Mouse (Mus musculus): Measurements from ENCODE around the gene Myrfl. TPM values are rescaled to one million over a fixed set of nuclear protein-coding genes. Genes with fewer than 3 reads are reported as not detected.

The Myrfl gene
- total RNA-seq, 2 experiments from 2014 or later = 0.10 TPM; not detected in 1

DNA sequence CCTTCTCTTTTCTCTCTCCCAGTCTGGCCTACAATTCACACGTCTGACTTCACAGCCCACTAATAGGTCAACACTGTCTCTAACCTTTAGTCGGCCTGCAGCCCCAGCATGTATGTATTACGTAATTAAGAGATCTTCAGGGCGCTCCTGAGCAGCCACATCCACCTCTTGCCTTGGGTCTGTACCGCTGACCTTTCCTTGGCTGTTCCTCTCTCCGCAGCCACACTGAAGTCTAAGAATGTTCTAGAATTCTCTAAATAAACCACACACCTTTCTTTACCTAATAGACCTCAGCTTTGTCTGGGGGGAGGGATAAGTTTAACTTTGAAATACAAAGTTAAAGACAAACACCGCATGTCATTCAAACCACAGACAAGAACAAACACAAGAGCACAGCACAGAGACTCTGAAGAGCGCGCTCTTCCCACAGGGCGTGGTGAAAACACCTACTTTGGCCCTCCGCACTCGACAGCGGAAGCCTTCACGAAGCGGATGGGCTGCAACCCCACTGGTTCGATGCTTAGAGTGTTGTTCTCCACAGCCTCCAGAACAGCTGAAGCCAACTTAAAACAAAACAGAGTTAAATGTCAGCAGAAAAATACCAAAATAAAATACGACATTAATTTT lies 17.0 kb upstream of the Myrfl start:
- DNase-seq = no peak

DNA sequence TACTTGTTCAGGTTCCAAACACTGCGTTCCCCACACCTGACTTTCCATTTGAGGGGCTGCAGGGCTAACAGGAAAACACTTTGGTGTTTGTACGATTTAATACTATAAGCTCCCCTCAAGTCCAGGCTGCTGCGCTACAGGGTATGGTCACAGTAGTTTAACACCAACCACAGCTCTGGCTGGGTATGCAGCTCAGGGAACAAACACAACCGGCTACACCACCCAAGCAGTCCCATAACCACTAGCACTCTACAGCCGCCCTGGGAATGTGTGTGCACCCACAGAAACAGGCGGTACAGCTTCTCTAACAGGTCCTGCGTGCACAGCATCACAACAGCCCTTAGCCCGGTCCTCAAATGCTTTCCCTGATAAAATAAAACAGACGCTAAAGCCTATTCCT lies 16.1 kb upstream of the Myrfl start:
- no peak for DNase-seq

DNA sequence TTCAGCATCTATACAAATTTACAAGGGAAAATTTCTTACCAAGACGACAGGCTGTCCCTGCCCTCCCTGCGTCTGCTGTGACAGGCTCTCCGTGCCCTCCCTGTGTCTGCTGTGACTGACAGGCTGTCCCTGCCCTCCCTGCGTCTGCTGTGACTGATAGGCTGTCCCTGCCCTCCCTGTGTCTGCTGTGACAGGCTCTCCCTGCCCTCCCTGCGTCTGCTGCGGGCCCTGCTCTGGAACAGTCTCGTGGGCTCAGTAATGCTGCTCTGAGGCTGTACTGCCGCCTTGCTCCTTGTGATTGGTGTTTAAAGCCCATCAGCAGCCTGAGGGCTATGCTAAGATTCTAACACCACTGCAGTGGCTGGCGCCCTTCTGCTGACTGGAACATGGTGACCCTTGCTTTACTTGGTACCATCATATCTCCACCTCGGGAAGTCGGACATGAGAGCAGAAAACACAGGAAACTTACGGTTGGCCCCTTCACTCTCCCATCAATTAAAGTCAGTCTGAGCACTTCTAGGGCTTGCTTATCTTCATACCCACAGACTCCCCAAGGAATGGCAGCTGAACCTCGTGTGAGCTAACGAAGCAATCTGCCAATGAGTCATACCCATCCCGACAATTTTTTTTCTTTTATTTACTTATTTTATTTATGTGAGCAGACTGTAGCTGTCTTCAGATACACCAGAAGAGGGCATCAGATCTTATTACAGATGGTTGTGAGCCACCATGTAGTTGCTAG lies 12.4 kb upstream of the Myrfl start:
- no peak for DNase-seq

DNA sequence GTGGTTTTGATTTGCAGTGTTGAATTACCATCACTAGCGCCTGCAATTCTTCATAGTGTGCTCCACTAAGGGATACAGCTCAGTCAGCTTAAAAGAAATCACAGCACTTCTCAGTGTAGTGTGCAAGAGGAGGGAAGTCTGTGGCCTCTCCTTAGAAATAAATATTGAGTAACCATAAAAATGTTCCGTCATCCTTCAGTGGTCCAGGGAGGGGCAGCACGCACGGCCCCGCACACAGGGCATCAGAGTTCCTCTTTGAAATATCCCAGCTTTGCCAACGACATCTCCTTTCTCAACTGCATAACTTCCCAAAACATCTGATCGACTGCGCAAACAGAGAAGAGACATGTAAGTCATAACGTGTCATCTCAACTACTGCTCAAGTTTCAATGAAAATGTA lies 10.1 kb upstream of the Myrfl start:
- no peak for DNase-seq

DNA sequence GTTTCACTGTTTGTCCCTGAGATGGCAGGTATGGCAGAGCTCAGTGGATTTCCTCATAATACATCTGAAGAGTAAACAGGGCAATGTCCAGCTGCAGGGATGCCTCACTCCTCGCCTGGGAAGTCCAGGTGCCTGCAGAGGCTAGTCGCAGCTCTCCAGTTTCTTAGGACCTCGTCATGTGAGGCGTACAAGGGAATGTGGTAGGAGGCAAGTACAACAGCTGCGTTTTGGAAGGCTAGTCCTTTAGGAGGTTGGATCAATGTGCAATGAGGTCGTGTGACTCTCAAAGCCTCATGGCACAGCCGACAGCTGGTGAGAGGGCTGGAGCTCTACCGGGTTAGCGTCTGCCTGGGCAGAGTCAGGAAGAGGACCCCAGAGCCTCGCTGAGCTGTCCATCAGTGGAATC lies 7.8 kb upstream of the Myrfl start:
- no peak for DNase-seq

DNA sequence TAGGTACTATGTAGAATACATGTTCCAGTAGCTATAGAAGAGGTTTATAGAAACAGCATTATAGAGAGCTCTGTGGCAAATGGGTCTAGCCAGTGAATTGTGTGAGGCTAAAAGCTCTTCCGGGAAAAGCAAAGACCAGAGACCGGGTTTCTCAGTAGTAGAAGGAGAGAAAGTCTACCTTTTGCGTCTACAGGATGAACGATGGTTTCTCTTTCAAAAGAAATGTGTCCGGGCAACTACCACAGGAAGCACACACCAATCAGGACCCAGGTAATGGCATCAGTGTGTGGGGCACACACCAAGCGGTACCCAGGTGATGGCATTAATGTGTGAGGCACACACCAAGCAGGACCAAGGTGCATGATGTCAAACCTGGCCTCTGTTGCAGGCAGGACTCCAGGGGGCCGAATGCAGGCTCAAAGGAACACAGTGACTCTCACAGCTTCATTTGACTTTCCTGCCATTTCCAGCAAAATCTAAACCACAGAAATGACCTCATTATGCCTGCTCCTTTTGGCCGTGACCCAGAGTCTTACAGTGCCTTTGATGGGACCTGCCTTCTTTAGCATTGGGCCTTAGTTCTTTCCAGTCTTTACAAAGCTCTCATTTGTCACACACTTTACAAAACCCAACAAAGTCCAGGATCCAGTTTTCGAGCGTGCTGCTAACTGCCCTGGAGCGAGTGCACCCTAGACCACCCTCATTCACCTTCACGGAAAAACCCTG lies 1.4 kb downstream of the Myrfl start:
- DNase-seq = no peak

DNA sequence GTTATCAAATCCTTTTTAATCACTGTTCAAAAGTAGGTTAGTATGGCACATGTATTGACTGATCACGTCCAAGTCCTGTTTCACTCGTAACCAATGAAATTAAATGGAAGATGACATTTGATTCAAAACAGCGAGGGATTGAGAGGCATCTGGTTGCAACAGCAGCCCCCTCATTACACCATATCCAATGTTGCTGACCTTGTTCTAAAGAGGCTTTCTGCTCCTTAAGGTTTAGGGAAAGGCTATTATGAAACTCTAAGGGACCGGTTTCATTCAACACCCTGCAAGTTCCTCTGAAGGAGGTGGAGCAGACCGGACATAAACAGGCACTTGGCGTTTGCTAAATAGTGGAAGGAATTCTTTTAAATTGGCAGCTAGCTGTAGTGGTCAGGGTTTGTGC lies 2.2 kb downstream of the Myrfl start:
- DNase-seq = no peak

DNA sequence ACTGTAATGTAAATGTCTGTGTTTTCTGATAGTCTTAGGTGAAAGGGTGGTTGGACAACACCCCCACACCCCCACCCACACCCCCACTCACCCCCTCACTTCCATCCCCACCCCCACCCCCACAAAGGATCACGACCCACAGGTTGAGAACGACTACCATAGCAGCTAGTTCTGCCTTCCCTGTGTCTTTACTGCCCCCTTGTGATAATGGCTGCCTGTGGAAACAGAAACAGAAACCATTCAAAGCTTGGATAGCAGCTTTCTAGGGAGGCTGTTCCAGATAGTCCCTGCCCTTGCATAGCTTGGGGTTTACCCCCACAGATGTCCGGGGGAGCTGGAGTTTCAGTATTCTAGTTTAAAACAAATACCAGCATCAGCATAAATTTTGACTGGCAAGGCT lies 3.0 kb downstream of the Myrfl start:
- peak in 1 of 2 experiments; percentile 47 for DNase-seq

DNA sequence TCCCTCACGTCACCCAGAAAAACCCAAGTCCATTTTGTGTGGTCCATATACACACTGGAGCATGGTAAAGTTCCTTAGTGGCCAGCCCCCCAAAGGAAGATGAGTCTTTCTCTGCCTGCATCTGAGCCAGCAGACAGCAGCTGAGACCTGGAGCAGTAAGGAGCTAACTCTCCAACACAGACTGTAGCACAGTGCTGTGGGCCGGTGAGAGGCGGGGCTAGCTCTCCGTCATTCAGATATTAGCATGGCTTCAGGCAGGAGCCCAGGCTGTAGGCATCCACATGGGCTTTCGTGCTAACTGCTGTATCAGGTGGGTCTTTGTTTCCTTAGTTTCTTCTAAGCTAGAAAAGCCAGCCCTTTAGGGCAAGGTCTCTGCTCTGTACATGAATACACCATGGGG lies 6.1 kb downstream of the Myrfl start:
- DNase-seq = peak in 1 of 2 experiments; percentile 22

DNA sequence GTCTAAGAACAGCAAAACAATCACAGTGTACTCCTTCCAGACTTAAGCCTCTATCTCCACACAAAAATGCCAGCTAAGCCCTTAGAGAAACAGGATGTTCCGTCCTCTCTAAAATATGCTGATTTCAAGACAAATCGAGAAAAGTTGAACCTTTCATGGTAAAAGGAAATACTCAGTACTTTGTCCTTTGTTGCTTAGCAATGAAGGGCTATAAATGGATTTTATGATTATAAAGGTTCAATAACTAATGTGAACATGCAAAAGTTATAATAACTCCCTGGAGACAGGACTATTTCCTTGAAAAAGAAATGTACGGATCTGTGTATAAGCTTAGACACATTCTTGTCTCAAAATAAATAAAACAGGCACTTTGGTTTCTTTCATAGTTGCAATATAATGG lies 12.2 kb downstream of the Myrfl start:
- DNase-seq = no peak

DNA sequence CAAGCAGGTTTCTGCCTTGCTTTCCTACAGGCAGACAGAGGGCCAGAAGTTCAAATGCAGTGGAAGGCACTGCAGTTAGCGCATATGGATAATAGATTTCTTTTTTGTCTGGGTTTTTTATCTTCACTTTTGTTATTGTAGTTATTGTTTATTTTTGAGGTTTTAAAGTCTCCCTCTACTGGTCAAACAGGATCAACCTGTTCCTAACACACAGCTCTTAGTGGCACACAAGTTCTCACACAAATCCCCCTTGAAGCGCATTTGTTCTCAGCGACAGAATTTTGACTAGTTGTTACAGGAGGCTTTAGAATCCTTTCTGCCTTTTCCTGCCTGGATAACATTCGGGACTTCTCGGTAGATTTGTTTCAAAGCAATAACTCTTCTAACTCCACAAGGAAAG lies 13.2 kb downstream of the Myrfl start:
- DNase-seq = no peak

DNA sequence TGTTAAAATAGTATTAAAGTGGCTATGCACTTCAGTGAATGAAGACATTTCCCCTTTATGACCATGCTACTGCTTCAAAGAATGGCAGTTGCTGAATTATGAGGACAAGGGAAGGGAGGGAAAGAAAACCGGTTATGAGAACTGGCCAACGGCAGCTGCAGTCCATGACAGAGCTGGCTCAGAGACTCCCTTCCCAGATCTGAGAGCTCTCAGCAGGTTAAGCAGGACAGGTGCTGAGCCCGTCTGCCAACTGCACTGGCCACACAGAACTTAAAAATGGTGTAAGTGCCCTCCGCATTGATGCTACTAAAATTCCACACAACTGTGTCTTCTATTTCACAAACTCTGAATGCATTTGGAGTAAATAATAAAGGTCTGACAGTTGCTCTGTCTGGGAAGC lies 19.3 kb downstream of the Myrfl start:
- DNase-seq = no peak

DNA sequence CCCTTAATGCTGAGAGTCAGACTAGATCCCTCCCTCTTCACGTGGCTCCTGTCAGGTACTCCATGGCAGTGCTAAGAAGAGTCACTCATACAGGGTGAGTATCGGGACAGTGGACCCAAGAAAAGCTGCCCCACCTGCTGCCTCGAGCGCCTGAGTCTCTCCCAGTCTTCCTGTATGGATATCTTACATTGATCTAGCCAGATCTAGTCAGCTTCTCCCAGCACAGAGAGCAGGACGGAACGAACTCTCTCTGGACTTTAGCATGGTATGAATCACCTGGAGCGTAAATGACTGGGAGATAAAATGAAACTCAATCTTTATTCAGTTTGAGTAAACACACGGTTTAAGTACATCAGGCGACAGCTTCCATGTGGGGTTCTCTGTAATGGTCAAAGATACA lies 22.2 kb downstream of the Myrfl start:
- no peak for DNase-seq

DNA sequence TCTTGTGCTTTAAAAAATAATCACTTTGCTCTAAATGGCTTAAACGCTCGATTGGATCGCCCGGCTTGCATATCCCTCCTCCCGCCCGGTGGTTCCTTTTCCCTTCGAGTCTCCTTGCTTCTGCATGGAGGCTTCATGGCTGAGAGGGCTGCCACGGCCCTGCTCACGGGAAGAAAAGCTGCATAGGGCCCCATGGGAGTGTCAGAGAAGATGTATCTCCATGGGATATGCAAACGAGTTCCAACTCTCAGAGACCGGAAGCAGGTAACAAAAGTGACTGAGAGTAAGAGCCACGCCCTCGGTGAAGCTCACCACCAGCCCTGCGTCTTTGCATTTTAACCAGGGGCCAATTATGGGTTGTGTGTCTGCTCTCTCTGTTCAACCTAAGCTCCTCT lies 24.7 kb downstream of the Myrfl start:
- no peak for DNase-seq

DNA sequence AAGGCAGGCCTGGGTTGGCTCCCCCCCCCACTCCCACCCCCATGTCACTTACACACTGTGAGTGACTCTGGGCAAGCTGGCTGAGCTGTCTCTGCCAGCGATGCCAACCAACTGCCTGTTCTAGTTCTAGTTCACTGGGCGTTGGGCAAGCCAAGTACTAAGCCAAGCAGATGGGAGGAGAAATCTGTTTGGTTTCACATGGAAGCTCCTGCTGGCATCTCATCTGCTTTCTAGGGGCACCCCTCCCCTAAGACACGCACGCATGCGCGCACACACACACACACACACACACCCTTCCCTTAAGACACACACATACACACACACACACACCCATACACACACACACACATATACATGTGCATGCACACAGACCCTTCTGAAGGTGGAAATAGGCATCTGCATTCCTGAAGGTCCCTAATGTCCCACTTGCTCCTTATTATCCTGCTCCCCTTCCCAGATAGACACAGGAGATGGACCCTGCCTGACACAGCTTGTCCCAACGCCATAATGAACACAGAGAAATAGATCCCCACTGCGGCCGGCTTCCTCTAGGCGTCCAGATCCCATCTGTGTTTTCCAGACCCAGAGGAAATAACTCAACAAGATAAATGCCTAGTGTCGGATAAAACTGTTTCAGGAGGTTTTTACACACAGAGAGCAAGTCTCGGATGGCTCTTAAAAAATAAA lies 25.2 kb downstream of the Myrfl start:
- DNase-seq = no peak

DNA sequence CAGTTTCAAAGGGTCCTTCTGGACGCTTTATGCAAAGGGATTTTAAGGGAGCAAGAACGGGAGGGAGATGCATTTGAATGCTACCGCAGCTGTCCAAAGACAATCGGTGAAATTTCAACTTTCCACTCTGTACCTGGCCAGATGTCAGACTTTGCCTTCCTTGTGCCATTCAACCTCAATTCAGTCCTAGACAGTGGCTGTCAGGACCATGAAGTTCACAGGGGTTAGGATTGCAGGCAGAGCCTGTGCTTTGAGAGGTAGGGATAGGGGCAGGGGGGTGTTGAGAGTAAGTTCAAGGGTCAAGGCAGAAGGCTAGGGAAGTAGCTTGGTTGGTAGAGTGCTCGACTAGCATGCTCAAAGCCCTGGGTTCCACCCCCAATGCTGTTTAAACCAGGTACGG lies 25.9 kb downstream of the Myrfl start:
- DNase-seq = no peak

DNA sequence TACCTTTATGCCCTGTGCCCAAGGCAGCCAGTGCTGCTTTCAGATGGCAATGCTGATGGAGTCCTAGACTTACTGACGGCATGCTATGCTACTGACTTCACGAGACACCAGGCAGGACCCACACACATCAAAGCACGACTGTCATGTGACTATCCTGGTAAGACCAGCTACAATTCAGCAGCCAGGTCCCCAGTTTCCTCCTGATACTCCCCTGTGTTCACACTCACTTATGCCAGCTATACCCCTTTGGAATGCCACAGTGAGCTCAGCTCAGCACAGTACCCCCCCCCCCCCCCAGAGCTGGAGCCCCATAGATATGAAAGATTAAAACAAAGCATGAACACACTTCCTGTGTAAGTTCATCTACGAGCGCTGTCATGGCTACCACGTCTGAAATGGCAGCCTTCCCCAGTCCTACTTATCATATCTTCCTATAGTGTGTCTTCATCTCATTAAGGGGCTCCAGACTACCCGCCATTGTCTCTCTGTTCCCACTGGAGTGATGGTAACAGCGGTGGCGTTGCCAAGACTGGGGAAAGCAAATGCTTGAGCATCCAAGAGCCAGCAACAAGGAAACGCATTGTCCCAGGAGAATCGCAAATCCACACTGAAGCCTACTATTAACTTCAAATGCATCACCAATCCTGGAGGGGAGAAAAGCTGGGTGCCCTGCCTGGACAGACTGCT lies 43.4 kb downstream of the Myrfl start:
- no peak for DNase-seq

DNA sequence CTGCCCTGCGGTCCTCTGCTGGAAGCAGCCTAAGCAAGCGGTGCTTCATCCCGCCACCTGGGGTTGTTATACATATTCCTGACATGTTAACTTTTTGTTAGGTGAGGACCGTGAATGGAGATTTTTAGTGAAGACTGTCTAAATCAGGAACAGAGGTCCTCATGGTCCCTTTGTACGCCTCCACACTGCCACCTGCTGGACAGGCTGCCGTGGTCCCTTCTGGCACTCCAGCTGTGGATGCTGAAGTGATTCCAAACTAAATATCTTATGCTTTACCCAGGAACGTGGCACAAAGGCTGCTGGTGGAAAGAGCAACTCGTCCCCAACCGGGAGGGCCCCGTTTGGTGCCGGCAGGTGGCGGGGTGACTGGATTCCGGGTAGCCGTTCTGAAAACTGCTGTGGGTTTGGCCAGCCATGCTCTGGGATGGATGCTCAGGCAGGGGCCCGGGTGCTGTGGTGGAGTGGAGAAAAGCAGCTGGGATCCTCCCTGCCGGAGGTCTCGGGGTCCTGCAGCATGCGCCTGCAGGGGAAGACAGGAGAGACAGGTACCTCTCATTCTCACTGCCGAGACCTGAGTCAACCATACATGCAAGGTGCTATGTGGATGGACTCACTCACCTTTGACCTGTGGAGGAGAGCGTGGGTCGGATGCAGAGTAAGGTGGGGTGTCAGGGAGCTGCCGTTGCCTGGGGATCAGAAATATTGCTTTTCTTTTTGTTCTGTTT lies 47.8 kb downstream of the Myrfl start:
- DNase-seq = peak; percentile 88 to 92

DNA sequence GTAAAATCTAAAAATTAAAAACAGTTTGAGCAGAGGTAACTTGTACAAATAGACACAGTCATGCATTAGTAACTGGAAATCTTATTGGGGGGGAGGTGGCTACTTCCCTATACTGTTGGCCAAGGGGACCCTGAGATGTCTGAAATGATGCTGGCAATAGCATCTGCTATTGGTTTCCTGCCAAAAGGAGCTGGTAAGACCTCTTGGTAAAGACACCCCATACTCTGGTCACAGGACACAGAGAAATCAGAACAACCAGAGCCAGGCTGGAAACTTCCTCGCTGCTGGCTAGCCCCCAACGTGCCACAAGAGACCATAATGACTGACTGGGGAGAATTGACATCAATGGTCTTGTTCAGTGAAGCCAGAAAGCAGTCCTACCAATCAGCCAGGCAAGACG lies 55.2 kb downstream of the Myrfl start:
- DNase-seq = no peak

DNA sequence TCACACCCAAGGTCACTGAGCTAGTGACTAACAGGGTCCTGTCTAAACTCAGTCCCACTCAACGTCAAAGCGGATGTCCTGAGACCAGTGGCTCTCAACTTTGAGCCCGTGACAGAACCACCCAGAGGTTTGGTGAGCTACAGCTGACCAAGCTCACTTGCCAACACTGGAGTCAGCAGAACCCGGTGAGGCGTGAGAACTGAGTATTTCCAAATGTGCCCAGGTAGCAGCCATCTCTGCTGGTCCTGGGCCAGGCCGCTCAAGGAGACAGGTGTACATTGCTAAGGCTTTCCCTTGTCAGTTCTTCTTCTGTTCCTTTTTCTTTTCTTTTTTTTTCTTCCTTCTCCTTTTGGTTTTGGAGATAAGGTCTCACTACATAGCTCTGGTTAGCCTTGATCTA lies 66.0 kb downstream of the Myrfl start:
- no peak for DNase-seq

DNA sequence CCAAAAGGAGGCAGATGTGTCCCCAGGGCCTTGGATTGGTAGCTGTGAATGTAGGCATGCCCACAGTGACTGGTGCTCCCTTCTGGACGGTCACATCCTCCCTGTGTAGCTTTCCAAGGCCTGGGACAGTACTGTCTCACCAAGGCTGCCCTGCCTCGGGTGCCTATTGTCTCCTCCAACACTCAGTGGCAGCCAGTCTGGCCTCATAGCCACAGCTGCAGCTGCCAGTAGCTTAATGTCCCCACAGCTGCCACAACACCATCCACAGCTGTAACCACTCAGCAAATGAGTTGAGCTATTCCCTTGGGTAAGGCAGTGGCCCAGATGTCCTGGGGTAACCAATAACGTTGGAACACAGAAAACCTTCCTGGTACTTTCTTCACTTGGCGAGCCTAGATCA lies 68.6 kb downstream of the Myrfl start:
- no peak for DNase-seq

DNA sequence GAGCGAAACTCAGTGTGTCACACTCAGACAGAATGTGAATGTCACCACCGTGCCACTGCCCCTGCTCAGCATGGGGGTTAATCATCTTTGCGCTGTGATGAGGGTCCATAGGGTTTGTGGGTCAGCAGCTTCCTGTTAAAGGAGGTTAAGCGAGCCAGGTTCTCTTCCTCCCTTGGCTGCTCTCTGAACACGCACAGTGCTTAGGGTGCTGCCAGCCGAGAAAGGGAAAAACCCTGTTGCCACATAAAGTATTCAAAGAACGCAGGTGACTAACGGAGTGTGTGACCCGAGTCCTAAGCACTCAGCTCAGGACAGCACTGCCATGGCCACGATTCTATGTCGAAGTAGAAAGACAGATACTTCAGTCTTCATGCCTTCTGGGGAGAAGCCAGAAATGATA lies 69.4 kb downstream of the Myrfl start:
- no peak for DNase-seq

Data from adrenal gland, postnatal 36 days (tissue).